27 mouse cellular contexts compared by ENCODE assay signal in genomic region chr13:97973915-97974314, GRCm38 (mm10).
"Had no signal": no experiment of that assay in that cellular context is flagged by ENCODE, and none has a peak within 500 bp of the region (broad histone marks: within the 10 kb centered on the region; RNA-seq: fewer than 3 reads in every experiment).

No protein-coding gene starts in this region.

- H3K27ac ChIP-seq: embryonic facial prominence, embryonic 10.5 days; embryonic facial prominence, embryonic 12.5 days; embryonic facial prominence, embryonic 13.5 days; embryonic facial prominence, embryonic 15.5 days; forebrain, embryonic 10.5 days; forebrain, embryonic 12.5 days; forebrain, embryonic 13.5 days; forebrain, embryonic 15.5 days; gastrocnemius, adult 2 months; heart, adult 2 months had no signal

- ATAC-seq: forebrain, embryonic 13.5 days; forebrain, embryonic 14.5 days; forebrain, embryonic 15.5 days; forebrain, embryonic 16.5 days; forebrain, postnatal 0 days had no signal

- H3K4me1 ChIP-seq: embryonic facial prominence, embryonic 10.5 days; embryonic facial prominence, embryonic 12.5 days; embryonic facial prominence, embryonic 13.5 days; embryonic facial prominence, embryonic 15.5 days; forebrain, embryonic 10.5 days; forebrain, embryonic 12.5 days; forebrain, embryonic 13.5 days; forebrain, embryonic 15.5 days had no signal

- H3K36me3 ChIP-seq: embryonic facial prominence, embryonic 12.5 days; embryonic facial prominence, embryonic 15.5 days; forebrain, embryonic 10.5 days; forebrain, embryonic 12.5 days; forebrain, embryonic 15.5 days had no signal

- H3K4me3 ChIP-seq: embryonic facial prominence, embryonic 10.5 days; embryonic facial prominence, embryonic 12.5 days; embryonic facial prominence, embryonic 13.5 days; embryonic facial prominence, embryonic 15.5 days; erythroblast, embryonic 14.5 days; forebrain, embryonic 10.5 days; forebrain, embryonic 12.5 days; forebrain, embryonic 13.5 days; forebrain, embryonic 15.5 days; gastrocnemius, adult 2 months; heart, adult 2 months had no signal

- H3K9me3 ChIP-seq: embryonic facial prominence, embryonic 10.5 days; embryonic facial prominence, embryonic 12.5 days; embryonic facial prominence, embryonic 13.5 days; embryonic facial prominence, embryonic 15.5 days; forebrain, embryonic 10.5 days; forebrain, embryonic 12.5 days; forebrain, embryonic 13.5 days; forebrain, embryonic 15.5 days had no signal

- H3K4me2 ChIP-seq: embryonic facial prominence, embryonic 12.5 days; embryonic facial prominence, embryonic 13.5 days; embryonic facial prominence, embryonic 15.5 days; forebrain, embryonic 12.5 days; forebrain, embryonic 13.5 days; forebrain, embryonic 15.5 days had no signal

- H3K27me3 ChIP-seq: embryonic facial prominence, embryonic 12.5 days; embryonic facial prominence, embryonic 13.5 days; embryonic facial prominence, embryonic 15.5 days; forebrain, embryonic 12.5 days; forebrain, embryonic 13.5 days; forebrain, embryonic 15.5 days had no signal

- DNase-seq: cerebellum, adult 2 months; cerebellum, adult 8-10 months; cerebellum, adult 9-10 months; cerebellum, adult 9-11 months; cerebellum, postnatal 10 days; cerebellum, postnatal 14 days; cerebellum, postnatal 25 days; cerebellum, postnatal 36 days; embryo, embryonic 11 days; forebrain, postnatal 0 days; gastrocnemius, adult 2 months; gastrocnemius, postnatal 10 days; gastrocnemius, postnatal 14 days; gastrocnemius, postnatal 25 days; gastrocnemius, postnatal 36 days; heart, adult 2 months had no signal

- H3K9ac ChIP-seq: embryonic facial prominence, embryonic 12.5 days; embryonic facial prominence, embryonic 13.5 days; embryonic facial prominence, embryonic 15.5 days; forebrain, embryonic 12.5 days; forebrain, embryonic 13.5 days; forebrain, embryonic 15.5 days; forebrain, postnatal 0 days had no signal
